ENCODE assay signal across 9 mouse cellular contexts in the genomic region with DNA sequence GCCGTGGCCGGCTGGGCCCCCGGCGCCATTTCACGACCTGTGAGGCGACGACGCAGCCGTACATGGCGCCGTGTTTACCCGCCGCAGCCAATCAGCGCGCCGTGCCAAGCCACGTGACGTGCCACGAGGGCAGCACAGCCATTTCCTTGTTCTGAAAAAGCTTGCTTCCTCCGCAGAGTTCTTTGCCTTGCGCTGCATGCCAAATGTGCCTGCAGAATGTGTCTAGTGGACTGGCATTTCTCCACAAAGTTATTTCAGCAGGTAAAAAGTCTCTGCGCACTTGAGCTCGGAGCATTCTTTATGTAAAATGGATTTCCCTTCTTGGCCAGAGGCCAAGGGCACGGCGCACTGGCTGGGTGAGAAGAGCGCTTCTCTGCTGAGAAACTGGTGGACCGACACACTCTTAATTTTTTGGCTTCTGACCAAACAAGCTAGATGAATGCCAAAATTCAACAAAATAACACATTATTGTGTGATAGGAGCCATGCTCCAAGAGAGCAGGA.
DNase-seq lines count a peak whose midpoint lies in the region; ATAC-seq and TF ChIP-seq lines count a peak whose summit lies in the region.
"Had no signal": no experiment of that assay in that cellular context is flagged by ENCODE, and none has a peak within 500 bp of the region (broad histone marks: within the 10 kb centered on the region; RNA-seq: fewer than 3 reads in every experiment).

No protein-coding gene starts in this region.

- 10% methylated on average over 27 of the region's 27 CpGs for WGBS in heart, adult 2 months
- WGBS in kidney, embryonic 15.5 days: 46% methylated on average over 27 of the region's 27 CpGs
- WGBS in limb, embryonic 11.5 days: 89% methylated on average over 27 of the region's 27 CpGs
- WGBS in neural tube, embryonic 13.5 days: 55% methylated on average over 27 of the region's 27 CpGs

- peak overlapping the region; percentile 70 for H3K27ac ChIP-seq in embryonic fibroblast, embryonic 13.5 days (ENCODE audit: insufficient read depth, low read length)
- peak overlapping the region; percentile 97 for H3K27ac ChIP-seq in heart, adult 2 months
- peak overlapping the region; percentile 90 for H3K27ac ChIP-seq in kidney, embryonic 15.5 days
- 0 out of 2 replicates have a peak overlapping the region, but pooled peaks have one; percentile 5 for H3K27ac ChIP-seq in limb, embryonic 11.5 days (replicated peaks; ENCODE audit: low read depth, low read length)
- H3K27ac ChIP-seq in neural tube, embryonic 13.5 days (replicated peaks): peak overlapping the region; percentile 77

- H3K4me2 ChIP-seq in kidney, embryonic 15.5 days: peak overlapping the region; percentile 50
- H3K4me2 ChIP-seq in limb, embryonic 11.5 days (ENCODE audit: low read depth, severe bottlenecking): no peak overlapping the region
- peak overlapping the region; percentile 51 for H3K4me2 ChIP-seq in neural tube, embryonic 13.5 days

- H3K4me1 ChIP-seq in embryonic fibroblast, embryonic 13.5 days (ENCODE audit: control insufficient read depth, insufficient read depth, low read length): peaks cover 5% of the 10 kb centered on the region
- peaks cover 32% of the 10 kb centered on the region for H3K4me1 ChIP-seq in heart, adult 2 months (ENCODE audit: control insufficient read depth, insufficient read depth, low read length)
- H3K4me1 ChIP-seq in kidney, embryonic 15.5 days: peaks cover 27% of the 10 kb centered on the region; the same call in 1 of the 2 replicates
- no peaks in the 10 kb centered on the region for H3K4me1 ChIP-seq in limb, embryonic 11.5 days (ENCODE audit: control insufficient read depth, insufficient read depth, low read length)
- peaks cover 82% of the 10 kb centered on the region for H3K4me1 ChIP-seq in neural tube, embryonic 13.5 days (replicated peaks)

- TF ChIP-seq POLR2A in embryonic fibroblast, embryonic 13.5 days (IDR thresholded peaks at IDR 0.05; ENCODE audit: low read depth, low read length): peak; percentile 64; the same call in 1 of the 2 replicates
- TF ChIP-seq POLR2A in heart, adult 2 months (IDR thresholded peaks at IDR 0.05; ENCODE audit: insufficient read depth, low read depth, low read length): peak; percentile 91

- peak; percentile 87 for TF ChIP-seq EP300 in heart, adult 2 months (IDR thresholded peaks at IDR 0.05; ENCODE audit: insufficient read depth, low read depth, low read length)

- DNase-seq in retina, adult 2 months (ENCODE audit: low read depth, low spot score): peak; percentile 18
- DNase-seq in retina, embryonic 14.5 days (ENCODE audit: low spot score): no peak
- peak; percentile 96 to 97 for DNase-seq in heart, adult 2 months
- DNase-seq in limb, embryonic 11.5 days (ENCODE audit: low spot score): no peak
- peak; percentile 96 for DNase-seq in testis, postnatal 14 days (ENCODE audit: low spot score)

- H3K36me3 ChIP-seq in heart, adult 2 months (ENCODE audit: control insufficient read depth, insufficient read depth, low read length): peaks cover 27% of the 10 kb centered on the region
- no peaks in the 10 kb centered on the region for H3K36me3 ChIP-seq in kidney, embryonic 15.5 days
- H3K36me3 ChIP-seq in limb, embryonic 11.5 days (ENCODE audit: control insufficient read depth, insufficient read depth, low read length): no peaks in the 10 kb centered on the region
- no peaks in the 10 kb centered on the region for H3K36me3 ChIP-seq in neural tube, embryonic 13.5 days

- no peaks in the 10 kb centered on the region for H3K9me3 ChIP-seq in kidney, embryonic 15.5 days (replicated peaks)
- no peaks in the 10 kb centered on the region for H3K9me3 ChIP-seq in limb, embryonic 11.5 days (ENCODE audit: control insufficient read depth, low read length)
- H3K9me3 ChIP-seq in neural tube, embryonic 13.5 days: no peaks in the 10 kb centered on the region

- H3K4me3 ChIP-seq in embryonic fibroblast, embryonic 13.5 days (ENCODE audit: insufficient read depth, low read length): peak overlapping the region; percentile 26; the same call in 1 of the 2 replicates
- peak overlapping the region; percentile 52 for H3K4me3 ChIP-seq in heart, adult 2 months
- H3K4me3 ChIP-seq in kidney, embryonic 15.5 days (replicated peaks): peak overlapping the region; percentile 34
- H3K4me3 ChIP-seq in limb, embryonic 11.5 days (ENCODE audit: low read depth, low read length): no peak overlapping the region
- peak overlapping the region; percentile 27 for H3K4me3 ChIP-seq in neural tube, embryonic 13.5 days

- intact Hi-C loops in heart, adult 2 months (cut with DNase I): loop anchor here (2.0 to 5.0 kb wide), 5 partner anchors 54 to 240 kb away; no protein-coding TSS in a partner anchor

- H3K27me3 ChIP-seq in heart, adult 2 months (ENCODE audit: control insufficient read depth, insufficient read depth, low read length): no peaks in the 10 kb centered on the region
- no peaks in the 10 kb centered on the region for H3K27me3 ChIP-seq in kidney, embryonic 15.5 days
- no peaks in the 10 kb centered on the region for H3K27me3 ChIP-seq in limb, embryonic 11.5 days (ENCODE audit: control insufficient read depth, insufficient read depth, low read length)
- no peaks in the 10 kb centered on the region for H3K27me3 ChIP-seq in neural tube, embryonic 13.5 days
- H3K27me3 ChIP-seq: CH12.LX had no signal

- ATAC-seq in kidney, embryonic 15.5 days (replicated peaks; ENCODE audit: low FRiP score): peak; percentile 89
- no peak for ATAC-seq in limb, embryonic 11.5 days (ENCODE audit: insufficient number of reproducible peaks, low FRiP score, low TSS enrichment, low read depth)
- ATAC-seq in neural tube, embryonic 13.5 days (ENCODE audit: low read depth): peak; percentile 79

- peaks cover 2% of the 10 kb centered on the region; the same call in 1 of the 2 replicates for H3K79me2 ChIP-seq in heart, adult 2 months (replicated peaks; ENCODE audit: control insufficient read depth, insufficient read depth, low read length)

- no peak for TF ChIP-seq CTCF in embryonic fibroblast, embryonic 13.5 days (IDR thresholded peaks at IDR 0.05; ENCODE audit: borderline replicate concordance, insufficient read depth, low read length)
- TF ChIP-seq CTCF in heart, adult 2 months (IDR thresholded peaks at IDR 0.05): no peak

- H3K9ac ChIP-seq in heart, adult 2 months (ENCODE audit: low read depth, low read length): peak overlapping the region; percentile 68
- no peak overlapping the region for H3K9ac ChIP-seq in kidney, embryonic 15.5 days
- no peak overlapping the region for H3K9ac ChIP-seq in limb, embryonic 11.5 days (ENCODE audit: low read length)
- H3K9ac ChIP-seq in neural tube, embryonic 13.5 days: peak overlapping the region; percentile 46

Comparison
In these comparisons a context has a peak if more than half of its experiments do, and no peak if none do; other contexts are left out.
1. DNase-seq: peak in retina, adult 2 months (single experiment), heart, adult 2 months (2 of 2) and testis, postnatal 14 days (single experiment); none in retina, embryonic 14.5 days (single experiment) and limb, embryonic 11.5 days (single experiment).
2. H3K27ac ChIP-seq: peak in every context shown above with its lines; median percentile 97 in heart, adult 2 months; 90 in kidney, embryonic 15.5 days; 77 in neural tube, embryonic 13.5 days; 70 in embryonic fibroblast, embryonic 13.5 days; 5 in limb, embryonic 11.5 days.
3. H3K9ac ChIP-seq: peak in heart, adult 2 months (single experiment) and neural tube, embryonic 13.5 days (single experiment); none in kidney, embryonic 15.5 days (single experiment) and limb, embryonic 11.5 days (single experiment).